Mouse (Mus musculus): ENCODE results near the gene Psip1.

Psip1 gene

GRCm38 (mm10) chr4:83423641-83424040 lies 62.6 kb downstream of the Psip1 start:
- DNase-seq (ENCODE audit: inconsistent age in 2 of 2, low spot score in 1 of 2) = no peak

- no peak for DNase-seq (ENCODE audit: inconsistent age in 2 of 2, low spot score in 1 of 2)
Measured at GRCm38 (mm10) chr4:83418781-83419180, 67.5 kb downstream of the Psip1 start.

- DNase-seq (ENCODE audit: inconsistent age in 2 of 2, low spot score in 1 of 2) = no peak
Measured at GRCm38 (mm10) chr4:83417820-83418186, 68.5 kb downstream of the Psip1 start.

GRCm38 (mm10) chr4:83417160-83417819 lies 69.0 kb downstream of the Psip1 start, which contains the start of gene Snapc3:
Gene Snapc3 (plus strand): TSS chr4:83417724.
- DNase-seq (ENCODE audit: inconsistent age in 2 of 2, low spot score in 1 of 2) = peak; percentile 96 to 98

GRCm38 (mm10) chr4:83414241-83414824 lies 71.9 kb downstream of the Psip1 start:
- DNase-seq (ENCODE audit: inconsistent age in 2 of 2, low spot score in 1 of 2) = no peak

- no peak for DNase-seq (ENCODE audit: inconsistent age in 2 of 2, low spot score in 1 of 2)
Measured at GRCm38 (mm10) chr4:83412060-83412459, 74.2 kb downstream of the Psip1 start.

- DNase-seq (ENCODE audit: inconsistent age in 2 of 2, low spot score in 1 of 2) = no peak
Measured at GRCm38 (mm10) chr4:83409867-83410505, 76.3 kb downstream of the Psip1 start.

GRCm38 (mm10) chr4:83407688-83408087 lies 78.6 kb downstream of the Psip1 start:
- no peak for DNase-seq (ENCODE audit: inconsistent age in 2 of 2, low spot score in 1 of 2)
